Mouse (Mus musculus) embryonic fibroblast, embryonic 13.5 days (primary cell): ENCODE results near the gene Zbtb8a.

ENCODE experiments used
- CTCF ChIP-seq: IDR thresholded peaks from 2 replicates; pipeline ENCODE4 v1.5.1; 2011; ENCODE audit warnings: mild to moderate bottlenecking, control low read depth, low read length, moderate library complexity, borderline replicate concordance; ENCODE audit not compliant: insufficient read depth
- POLR2A ChIP-seq: IDR thresholded peaks from 2 replicates; pipeline ENCODE4 v1.6.1; 2011; ENCODE audit warnings: low read depth, mild to moderate bottlenecking, control low read depth, low read length, moderate library complexity

GRCm38 (mm10) chr4:129415892-129416291, 38.0 kb upstream of the Zbtb8a start:
- no peak for TF ChIP-seq CTCF
- no peak for TF ChIP-seq POLR2A
